8 mouse cellular contexts compared by ENCODE assay signal in genomic region chr6:146888660-146889490, GRCm38 (mm10). TPM values are rescaled to one million over a fixed set of nuclear protein-coding genes. Genes with fewer than 3 reads are reported as not detected.
A peak's percentile ranks its signal among the peaks of the same experiment; 100 is the strongest.
DNase-seq lines count a peak whose midpoint lies in the region; ATAC-seq and TF ChIP-seq lines count a peak whose summit lies in the region.

No protein-coding gene starts in this region.

- 7% methylated on average over 21 of the region's 26 CpGs for WGBS in heart, embryonic 14.5 days
- 11% methylated on average over 25 of the region's 26 CpGs for WGBS in forebrain, postnatal 0 days
- WGBS in liver, postnatal 0 days (ENCODE audit: insufficient replicate concordance) = 12% methylated on average over 21 of the region's 26 CpGs

- H3K9ac ChIP-seq in heart, embryonic 14.5 days (ENCODE audit: low read length) = peak overlapping the region; percentile 97
- peak overlapping the region; percentile 86 for H3K9ac ChIP-seq in ES-E14 (ENCODE audit: insufficient read depth, low read depth, low read length, poor library complexity, severe bottlenecking)
- peak overlapping the region; percentile 76 for H3K9ac ChIP-seq in forebrain, postnatal 0 days
- H3K9ac ChIP-seq in liver, postnatal 0 days (replicated peaks) = peak overlapping the region; percentile 80

- in situ Hi-C loops in ES-E14 (cut with MboI; ENCODE audit: low sequenced_read_pairs in 2 of 2, unreplicated experiment in 2 of 2) = no loop called here

- intact Hi-C loops in heart, postnatal 10 days (cut with DNase I) = loop anchor here (2.0 kb wide), 1 partner anchor 22 kb away; no protein-coding TSS in a partner anchor

- no peak for TF ChIP-seq EP300 in liver, postnatal 0 days (IDR thresholded peaks at IDR 0.05; ENCODE audit: low read depth)

- ATAC-seq in heart, embryonic 14.5 days (ENCODE audit: insufficient number of reproducible peaks, insufficient read depth, low FRiP score, low read depth) = peak; percentile 54
- peak; percentile 65 for ATAC-seq in forebrain, postnatal 0 days
- peak; percentile 54 for ATAC-seq in liver, postnatal 0 days

- H3K4me2 ChIP-seq in heart, embryonic 14.5 days (ENCODE audit: low read length) = peak overlapping the region; percentile 79
- peak overlapping the region; percentile 93 for H3K4me2 ChIP-seq in forebrain, postnatal 0 days (ENCODE audit: low read depth)
- H3K4me2 ChIP-seq in liver, postnatal 0 days (ENCODE audit: low read depth, low read length) = peak overlapping the region; percentile 89

- no peak for TF ChIP-seq CTCF in forebrain, postnatal 0 days (IDR thresholded peaks at IDR 0.05; ENCODE audit: low read depth)
- TF ChIP-seq CTCF in liver, postnatal 0 days (IDR thresholded peaks at IDR 0.05; ENCODE audit: low read depth) = no peak

- H3K27ac ChIP-seq in heart, embryonic 14.5 days (replicated peaks in 1 of 2; ENCODE audit: control insufficient read depth in 1 of 2, insufficient read depth in 1 of 2, low read depth in 2 of 2, low read length in 2 of 2) = peak overlapping the region; percentile 77 to 86
- H3K27ac ChIP-seq in ES-E14 (ENCODE audit: insufficient read depth, low read depth, low read length, poor library complexity, severe bottlenecking) = peak overlapping the region; percentile 64; the same call in 1 of the 2 replicates
- H3K27ac ChIP-seq in forebrain, postnatal 0 days (ENCODE audit: low read depth, low read length) = no peak overlapping the region
- peak overlapping the region; percentile 86 for H3K27ac ChIP-seq in liver, postnatal 0 days (ENCODE audit: low read depth)

- no peak for DNase-seq in heart, postnatal 10 days
- no peak for DNase-seq in ES-E14 (ENCODE audit: low read depth, low spot score)
- DNase-seq in forebrain, postnatal 0 days = no peak
- DNase-seq in liver, postnatal 0 days = peak; percentile 49
- no peak for DNase-seq in urinary bladder, postnatal 14 days (ENCODE audit: low spot score)
- DNase-seq in cerebellum, adult 18-20 months = no peak
- DNase-seq in urinary bladder, postnatal 25 days (ENCODE audit: low spot score) = no peak

- peaks cover 7% of the 10 kb centered on the region; the same call in 1 of the 2 replicates for H3K36me3 ChIP-seq in heart, embryonic 14.5 days (ENCODE audit: control insufficient read depth, insufficient read depth, low read length)
- no peaks in the 10 kb centered on the region for H3K36me3 ChIP-seq in ES-E14 (ENCODE audit: control insufficient read depth, insufficient read depth, low read length, poor library complexity, severe bottlenecking)
- H3K36me3 ChIP-seq in forebrain, postnatal 0 days (ENCODE audit: insufficient read depth) = no peaks in the 10 kb centered on the region
- H3K36me3 ChIP-seq in liver, postnatal 0 days (replicated peaks; ENCODE audit: insufficient read depth, low read length) = no peaks in the 10 kb centered on the region

- no peaks in the 10 kb centered on the region for H3K9me3 ChIP-seq in heart, embryonic 14.5 days (ENCODE audit: control insufficient read depth, low read length)
- H3K9me3 ChIP-seq in ES-E14 (ENCODE audit: control insufficient read depth, insufficient read depth, low read depth, low read length) = no peaks in the 10 kb centered on the region
- H3K9me3 ChIP-seq in forebrain, postnatal 0 days (ENCODE audit: low read length) = no peaks in the 10 kb centered on the region
- H3K9me3 ChIP-seq in liver, postnatal 0 days (ENCODE audit: low read length) = no peaks in the 10 kb centered on the region

- H3K4me3 ChIP-seq in heart, embryonic 14.5 days (ENCODE audit: control insufficient read depth in 1 of 2, insufficient read depth in 1 of 2, low read depth in 1 of 2, low read length in 2 of 2) = peak overlapping the region; percentile 91 to 95
- H3K4me3 ChIP-seq in ES-E14 (ENCODE audit: insufficient read depth in 1 of 2, low read depth in 1 of 2, low read length in 2 of 2, poor library complexity in 1 of 2, severe bottlenecking in 1 of 2) = peak overlapping the region; percentile 88 to 99
- H3K4me3 ChIP-seq in forebrain, postnatal 0 days (ENCODE audit: low read depth, low read length) = peak overlapping the region; percentile 83
- peak overlapping the region; percentile 72 for H3K4me3 ChIP-seq in liver, postnatal 0 days (ENCODE audit: low read depth, low read length)

- no peaks in the 10 kb centered on the region for H3K27me3 ChIP-seq in heart, embryonic 14.5 days (ENCODE audit: control insufficient read depth, insufficient read depth, low read length)
- no peaks in the 10 kb centered on the region for H3K27me3 ChIP-seq in forebrain, postnatal 0 days (ENCODE audit: insufficient read depth, low read length)
- H3K27me3 ChIP-seq in liver, postnatal 0 days (ENCODE audit: insufficient read depth, low read length) = no peaks in the 10 kb centered on the region

- H3K4me1 ChIP-seq in heart, embryonic 14.5 days (ENCODE audit: control insufficient read depth in 2 of 2, insufficient read depth in 2 of 2, low read length in 2 of 2) = peaks cover 9 to 48% of the 10 kb centered on the region in 2 experiments
- peaks cover 3 to 4% of the 10 kb centered on the region in 2 experiments; a peak in 3 of 4 replicates for H3K4me1 ChIP-seq in ES-E14 (ENCODE audit: control insufficient read depth in 2 of 2, insufficient read depth in 2 of 2, low read length in 2 of 2, poor library complexity in 1 of 2)
- H3K4me1 ChIP-seq in forebrain, postnatal 0 days (ENCODE audit: insufficient read depth) = peaks cover 10% of the 10 kb centered on the region; the same call in 1 of the 2 replicates
- peaks cover 11% of the 10 kb centered on the region for H3K4me1 ChIP-seq in liver, postnatal 0 days (ENCODE audit: insufficient read depth)

TF ChIP-seq in ES-E14, 5 proteins besides CTCF, POLR2A, EP300 and RAD21:
- TF ChIP-seq CHD2 (IDR thresholded peaks at IDR 0.05; ENCODE audit: low read depth, low read length) (no peak), MAFK (IDR thresholded peaks at IDR 0.05; ENCODE audit: insufficient read depth, low read depth, low read length) (no peak), ZNF384 (IDR thresholded peaks at IDR 0.05; ENCODE audit: low read depth, low read length) (no peak), HCFC1 (IDR thresholded peaks at IDR 0.05; ENCODE audit: borderline replicate concordance, insufficient read depth, low read length) (no peak), ZC3H11A (IDR thresholded peaks at IDR 0.05; ENCODE audit: borderline replicate concordance, low read depth, low read length) (no peak)

RNA-seq across cellular contexts. Expression of gene Ppfibp1, which starts 0.6 kb away (rescaled TPM):
- polyA plus RNA-seq in heart, embryonic 14.5 days (2014; fragmentation: Nextera tagmentation; extraction: Ambion mirVana) = 50.6 and 62.7 TPM in 2 replicates
- 100 to 1,000 TPM in 1 of 2 experiments, 10 to 100 TPM in 1; 78.5 to 106 TPM for total RNA-seq in heart, postnatal 10 days (2021)
- total RNA-seq in ES-E14 (2012; rRNA removed) = 30.1 and 39.9 TPM in 2 replicates
- 32.0 and 33.0 TPM in 2 replicates for total RNA-seq in forebrain, postnatal 0 days (2014; rRNA removed)
- polyA plus RNA-seq in forebrain, postnatal 0 days (2015; fragmentation: Nextera tagmentation; extraction: Ambion mirVana) = 15.6 and 23.8 TPM in 2 replicates
- 8.9 and 11.3 TPM in 2 replicates for polyA plus RNA-seq in liver, postnatal 0 days (2015; fragmentation: Nextera tagmentation; extraction: Ambion mirVana)

RNA-seq across cellular contexts. Expression of gene Smco2, which starts 39.0 kb away (rescaled TPM):
- 0.31 TPM in 1 of 2 replicates, not detected in the other for polyA plus RNA-seq in heart, embryonic 14.5 days (2014; fragmentation: Nextera tagmentation; extraction: Ambion mirVana)
- under 1 TPM; 0.40 to 0.62 TPM for total RNA-seq in heart, postnatal 10 days (2021)
- not detected in 2 replicates for total RNA-seq in ES-E14 (2012; rRNA removed)
- not detected in 2 replicates for total RNA-seq in forebrain, postnatal 0 days (2014; rRNA removed)
- not detected in 2 replicates for polyA plus RNA-seq in forebrain, postnatal 0 days (2015; fragmentation: Nextera tagmentation; extraction: Ambion mirVana)
- polyA plus RNA-seq in liver, postnatal 0 days (2015; fragmentation: Nextera tagmentation; extraction: Ambion mirVana) = not detected in 2 replicates
